Mouse (Mus musculus) MEL (cell line): ENCODE data around the gene Pde3a. TPM values are rescaled to one million over a fixed set of nuclear protein-coding genes. Genes with fewer than 3 reads are reported as not detected.

Source experiments
- DNase-seq: peaks from one replicate; pipeline ENCODE4 v3.0.0; 2011; ENCODE audit warnings: low read depth, low spot score
- H3K27ac ChIP-seq: 2 replicates; pipeline ENCODE4 v1.5.1; 2012; ENCODE audit warnings: low read depth, mild to moderate bottlenecking, control low read depth, low read length, moderate library complexity; ENCODE audit not compliant: control insufficient read depth
- H3K27me3 ChIP-seq, 2 experiments: fragments of 150-350 bp in 1 of 2; sonication (generic) in 1 of 2; 2 replicates each; pipeline ENCODE4 v1.6.1; 2012; ENCODE audit warnings: low read length in 2 of 2, mild to moderate bottlenecking in 2 of 2, improper control_type of control experiment in 1 of 2, moderate library complexity in 1 of 2; ENCODE audit not compliant: insufficient read depth in 2 of 2, control insufficient read depth in 1 of 2
- H3K36me3 ChIP-seq, 2 experiments: 2 replicates each; pipeline ENCODE4 v1.6.1; 2012 to 2014; ENCODE audit warnings: low read length in 2 of 2, improper control_type of control experiment in 1 of 2, inconsistent platforms in 1 of 2, mild to moderate bottlenecking in 1 of 2; ENCODE audit not compliant: insufficient read depth in 2 of 2, control insufficient read depth in 1 of 2
- H3K4me1 ChIP-seq, 2 experiments: fragments of 150-350 bp in 1 of 2; sonication (generic) in 1 of 2; 2 replicates each; pipeline ENCODE4 v1.6.1; 2012; ENCODE audit warnings: low read length in 2 of 2, improper control_type of control experiment in 1 of 2, mild to moderate bottlenecking in 1 of 2; ENCODE audit not compliant: insufficient read depth in 2 of 2, control insufficient read depth in 1 of 2
- H3K4me3 ChIP-seq, 2 experiments: fragments of 150-350 bp in 1 of 2; sonication (generic) in 1 of 2; 2 replicates each; pipeline ENCODE4 v1.5.1; 2012; ENCODE audit warnings: low read depth in 2 of 2, low read length in 2 of 2, mild to moderate bottlenecking in 2 of 2, moderate library complexity in 2 of 2, control low read depth in 1 of 2, improper control_type of control experiment in 1 of 2; ENCODE audit not compliant: control insufficient read depth in 1 of 2, insufficient read depth in 1 of 2
- H3K79me2 ChIP-seq: 2 replicates; pipeline ENCODE4 v1.6.1; 2012; ENCODE audit warnings: mild to moderate bottlenecking, low read length, moderate library complexity; ENCODE audit not compliant: control insufficient read depth, poor library complexity, insufficient read depth
- H3K9ac ChIP-seq: 2 replicates; pipeline ENCODE4 v1.6.1; 2012; ENCODE audit warnings: low read depth, mild to moderate bottlenecking, control low read depth, low read length, moderate library complexity; ENCODE audit not compliant: control insufficient read depth, poor library complexity, severe bottlenecking
- H3K9me3 ChIP-seq: fragments of 150-350 bp; sonication (generic); replicated peaks from 2 replicates; pipeline ENCODE4 v1.6.1; 2012; ENCODE audit warnings: mild to moderate bottlenecking, low read length, improper control_type of control experiment, moderate library complexity; ENCODE audit not compliant: insufficient read depth
- CHD1 ChIP-seq: IDR thresholded peaks from 2 replicates; pipeline ENCODE4 v1.6.1; 2012; ENCODE audit warnings: low read depth, mild to moderate bottlenecking, inconsistent platforms, low read length, improper control_type of control experiment
- CHD2 ChIP-seq: IDR thresholded peaks from 2 replicates; pipeline ENCODE4 v1.6.1; 2011; ENCODE audit warnings: low read length, improper control_type of control experiment
- CTCF ChIP-seq, 3 experiments: IDR thresholded peaks in 2 of 3; conservative IDR thresholded peaks in 1 of 3; 2 replicates each; pipeline ENCODE4 v1.5.1; 2011 to 2012; ENCODE audit warnings: low read length in 3 of 3, low read depth in 2 of 3, mild to moderate bottlenecking in 2 of 3, improper control_type of control experiment in 1 of 3, inconsistent platforms in 1 of 3, mixed read lengths in 1 of 3, moderate library complexity in 1 of 3; ENCODE audit not compliant: control insufficient read depth in 1 of 3, insufficient read depth in 1 of 3, poor library complexity in 1 of 3, severe bottlenecking in 1 of 3
- ETS1 ChIP-seq: IDR thresholded peaks from 2 replicates; pipeline ENCODE4 v1.6.1; 2012; ENCODE audit warnings: low read depth, mild to moderate bottlenecking, inconsistent platforms, low read length, improper control_type of control experiment, moderate library complexity
- GATA1 ChIP-seq: IDR thresholded peaks from 2 replicates; pipeline ENCODE4 v1.6.1; 2011; ENCODE audit warnings: low read depth, low read length, improper control_type of control experiment
- HCFC1 ChIP-seq: IDR thresholded peaks from 2 replicates; pipeline ENCODE4 v1.6.1; 2012; ENCODE audit warnings: low read depth, mild to moderate bottlenecking, inconsistent platforms, low read length, improper control_type of control experiment, moderate library complexity
- JUND ChIP-seq: IDR thresholded peaks from 2 replicates; pipeline ENCODE4 v1.6.1; 2011; ENCODE audit warnings: low read depth, mild to moderate bottlenecking, improper control_type of control experiment, low read length
- KAT2A ChIP-seq: conservative IDR thresholded peaks from 2 replicates; pipeline ENCODE4 v1.6.1; 2012; ENCODE audit warnings: low read depth, low read length, improper control_type of control experiment, inconsistent platforms
- MXI1 ChIP-seq: IDR thresholded peaks from 2 replicates; pipeline ENCODE4 v1.6.1; 2011; ENCODE audit warnings: mild to moderate bottlenecking, low read depth, low read length, improper control_type of control experiment
- MYB ChIP-seq: IDR thresholded peaks from 2 replicates; pipeline ENCODE4 v1.6.1; 2011; ENCODE audit warnings: mild to moderate bottlenecking, low read depth, low read length, improper control_type of control experiment
- NELFE ChIP-seq: IDR thresholded peaks from 2 replicates; pipeline ENCODE4 v1.6.1; 2011; ENCODE audit warnings: low read depth, low read length, improper control_type of control experiment
- POLR2AphosphoS5 ChIP-seq: IDR thresholded peaks from 2 replicates; pipeline ENCODE4 v1.6.1; 2012; ENCODE audit warnings: low read depth, borderline replicate concordance, mild to moderate bottlenecking, inconsistent platforms, low read length, moderate library complexity, mixed read lengths
- SMC3 ChIP-seq: IDR thresholded peaks from 2 replicates; pipeline ENCODE4 v1.6.1; 2011; ENCODE audit warnings: low read depth, low read length, improper control_type of control experiment
- TAL1 ChIP-seq: IDR thresholded peaks from 2 replicates; pipeline ENCODE4 v1.6.1; 2012; ENCODE audit warnings: mild to moderate bottlenecking, inconsistent platforms, low read length, moderate library complexity, mixed read lengths
- TBP ChIP-seq: IDR thresholded peaks from 2 replicates; pipeline ENCODE4 v1.8.0; 2011; ENCODE audit warnings: low read depth, low read length, improper control_type of control experiment
- UBTF ChIP-seq: IDR thresholded peaks from 2 replicates; pipeline ENCODE4 v1.6.1; 2012; ENCODE audit warnings: low read depth, mild to moderate bottlenecking, inconsistent platforms, low read length, improper control_type of control experiment, moderate library complexity, borderline replicate concordance; ENCODE audit not compliant: insufficient read depth
- USF2 ChIP-seq, 2 experiments: IDR thresholded peaks; 2 replicates each; pipeline ENCODE4 v1.6.1; 2011 to 2012; ENCODE audit warnings: improper control_type of control experiment in 2 of 2, low read length in 2 of 2, borderline replicate concordance in 1 of 2, inconsistent platforms in 1 of 2, low read depth in 1 of 2, mild to moderate bottlenecking in 1 of 2; ENCODE audit not compliant: insufficient read depth in 1 of 2
- polyA plus RNA-seq, 2 experiments: library from polyadenylated mRNA; stranded (reverse) in 1 of 2; unstranded in 1 of 2; fragments of >175 nt in 1 of 2; fragments of >200 nt in 1 of 2; gene quantifications; 2 replicates each; pipeline versions ENCODE4 v1.2.1 to v1.2.4; 2012; ENCODE audit warnings: low replicate concordance in 2 of 2, low read depth in 1 of 2; ENCODE audit not compliant: insufficient read length in 2 of 2, insufficient read depth in 1 of 2, missing spikeins in 1 of 2
- total RNA-seq: library from RNA; depleted of rRNA; stranded (reverse); fragments of 300-350 nt; gene quantifications from 2 replicates; pipeline ENCODE4 v1.2.3, GENCODE M21; 2012

Gene Pde3a
- total and polyA plus RNA-seq, 3 experiments = not detected

DNA sequence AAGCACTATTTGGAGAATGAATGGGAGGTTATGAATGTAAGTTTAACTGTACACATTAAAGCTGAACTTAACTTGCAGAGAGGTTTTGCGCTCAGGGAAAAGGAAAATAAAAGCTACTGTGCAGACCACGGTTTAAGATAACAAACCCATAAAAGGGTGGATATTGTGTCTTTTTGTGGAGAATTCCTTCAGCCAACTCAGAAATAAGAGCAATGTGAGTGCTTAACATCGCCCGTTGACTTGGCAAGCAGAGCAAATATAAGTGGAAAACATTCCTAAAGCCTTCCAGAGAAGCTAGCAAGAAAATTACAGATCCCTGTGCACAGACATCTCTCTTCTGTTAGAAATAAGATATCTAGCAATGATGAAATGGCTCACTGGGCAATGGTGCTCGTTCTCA is 139.0 kb downstream of the Pde3a start:
- H3K36me3 ChIP-seq = no peaks in the 10 kb centered on the region
- H3K9me3 ChIP-seq = no peaks in the 10 kb centered on the region
- no peaks in the 10 kb centered on the region for H3K27me3 ChIP-seq
- H3K4me3 ChIP-seq = no peak overlapping the region
- no peak overlapping the region for H3K9ac ChIP-seq
- no peak overlapping the region for H3K27ac ChIP-seq
- TF ChIP-seq HCFC1 (no peak), CHD1 (no peak), GATA1 (no peak), CHD2 (no peak), MYB (no peak), JUND (no peak), USF2 (IDR thresholded peaks at IDR 0.05; ENCODE audit: borderline replicate concordance in 1 of 2, insufficient read depth in 1 of 2, low read depth in 1 of 2, low read length in 2 of 2) (no peak), MXI1 (no peak), TBP (no peak), UBTF (no peak), ETS1 (no peak), KAT2A (no peak), POLR2AphosphoS5 (no peak), TAL1 (no peak)
- no peaks in the 10 kb centered on the region for H3K79me2 ChIP-seq
- no peak for DNase-seq
- H3K4me1 ChIP-seq = no peaks in the 10 kb centered on the region

- Histone ChIP-seq H3K9me3 (no peaks in the 10 kb centered on the region), H3K9ac (no peak overlapping the region), H3K27me3 (no peaks in the 10 kb centered on the region), H3K27ac (no peak overlapping the region), H3K79me2 (no peaks in the 10 kb centered on the region), H3K36me3 (no peaks in the 10 kb centered on the region), H3K4me3 (no peak overlapping the region), H3K4me1 (no peaks in the 10 kb centered on the region)
- no peak for DNase-seq
- TF ChIP-seq UBTF (no peak), TAL1 (no peak), SMC3 (no peak), CTCF (IDR thresholded peaks at IDR 0.05 in 2 of 3, conservative IDR thresholded peaks at IDR 0.05 in 1 of 3; ENCODE audit: control insufficient read depth in 1 of 3, insufficient read depth in 1 of 3, low read depth in 2 of 3, low read length in 3 of 3, poor library complexity in 1 of 3, severe bottlenecking in 1 of 3) (no peak)
Measured at GRCm38 (mm10) chr6:141395926-141396325, 146.9 kb downstream of the Pde3a start.

- Histone ChIP-seq H3K4me3 (no peak overlapping the region), H3K79me2 (no peaks in the 10 kb centered on the region), H3K9ac (no peak overlapping the region), H3K4me1 (no peaks in the 10 kb centered on the region), H3K9me3 (no peaks in the 10 kb centered on the region), H3K27ac (no peak overlapping the region), H3K36me3 (no peaks in the 10 kb centered on the region), H3K27me3 (no peaks in the 10 kb centered on the region)
- DNase-seq = no peak
- TF ChIP-seq NELFE = no peak
- no peak for TF ChIP-seq POLR2AphosphoS5
- TF ChIP-seq, all 39 proteins: peak for 0
Measured at GRCm38 (mm10) chr6:141399411-141399810, 150.3 kb downstream of the Pde3a start.
